8 mouse cellular contexts compared by ENCODE assay signal in genomic region chr1:120342371-120342821, GRCm38 (mm10). TPM values are rescaled to one million over a fixed set of nuclear protein-coding genes. Genes with fewer than 3 reads are reported as not detected.
A peak's percentile ranks its signal among the peaks of the same experiment; 100 is the strongest.
DNase-seq lines count a peak whose midpoint lies in the region; ATAC-seq and TF ChIP-seq lines count a peak whose summit lies in the region.

No protein-coding gene starts in this region.

- no peak for TF ChIP-seq POLR2A in brain, embryonic 14.5 days (IDR thresholded peaks at IDR 0.05; ENCODE audit: borderline replicate concordance, extremely low read depth, insufficient read depth, insufficient read length, poor library complexity, severe bottlenecking)

- DNase-seq in kidney, postnatal 4 days: peak; percentile 57 to 62
- DNase-seq in kidney, adult 9 months: no peak
- DNase-seq in brain, embryonic 14.5 days (ENCODE audit: low read depth): peak; percentile 62
- DNase-seq in layer of hippocampus, adult 9-11 months: peak; percentile 30
- peak; percentile 23 for DNase-seq in thymus, postnatal 14 days
- DNase-seq in urinary bladder, postnatal 14 days (ENCODE audit: low spot score): no peak

- TF ChIP-seq CTCF in brain, embryonic 14.5 days (IDR thresholded peaks at IDR 0.05; ENCODE audit: borderline replicate concordance, extremely low read depth, insufficient read depth, insufficient read length): peak; percentile 31

- peak; percentile 38 for ATAC-seq in granulocyte monocyte progenitor cell, adult 5-6 weeks (replicated peaks; ENCODE audit: poor library complexity, severe bottlenecking)
- ATAC-seq in megakaryocyte-erythroid progenitor cell, adult 5-6 weeks (replicated peaks; ENCODE audit: low FRiP score, low TSS enrichment, poor library complexity, severe bottlenecking): peak; percentile 43; the same call in 1 of the 2 replicates

RNA-seq across cellular contexts. Expression of gene C1ql2, which starts 2.0 kb away (rescaled TPM):
- 3.7 and 6.0 TPM in 2 replicates for polyA plus RNA-seq in brain, embryonic 14.5 days (2012; rRNA removed)
- total RNA-seq in granulocyte monocyte progenitor cell, adult 5-6 weeks (2014; fragmentation: Nextera tagmentation): not detected in 2 replicates
- total RNA-seq in granulocyte monocyte progenitor cell, adult 5-6 weeks (2017): not detected in 2 replicates
- not detected in 2 replicates for total RNA-seq in megakaryocyte-erythroid progenitor cell, adult 5-6 weeks (2014; fragmentation: Nextera tagmentation)
- not detected in 2 replicates for total RNA-seq in megakaryocyte-erythroid progenitor cell, adult 5-6 weeks (2017)

Comparison
In these comparisons a context has a peak if more than half of its experiments do, and no peak if none do; other contexts are left out.
1. DNase-seq: peak in kidney, postnatal 4 days (2 of 2), brain, embryonic 14.5 days (single experiment), layer of hippocampus, adult 9-11 months (single experiment) and thymus, postnatal 14 days (single experiment); none in kidney, adult 9 months (single experiment) and urinary bladder, postnatal 14 days (single experiment).